ENCODE assay signal across 35 mouse cellular contexts in genomic region chr9:120292488-120292887, GRCm38 (mm10). TPM values are rescaled to one million over a fixed set of nuclear protein-coding genes. Genes with fewer than 3 reads are reported as not detected.
"Had no signal": no experiment of that assay in that cellular context is flagged by ENCODE, and none has a peak within 500 bp of the region (broad histone marks: within the 10 kb centered on the region; RNA-seq: fewer than 3 reads in every experiment).

No protein-coding gene starts in this region.

- H3K4me1 ChIP-seq: heart, embryonic 10.5 days; heart, embryonic 13.5 days; heart, embryonic 15.5 days; hindbrain, embryonic 12.5 days; hindbrain, embryonic 15.5 days; intestine, embryonic 15.5 days; kidney, embryonic 15.5 days had no signal

- H3K4me3 ChIP-seq: heart, embryonic 10.5 days; heart, embryonic 13.5 days; heart, embryonic 15.5 days; hindbrain, embryonic 10.5 days; hindbrain, embryonic 12.5 days; hindbrain, embryonic 13.5 days; hindbrain, embryonic 15.5 days; intestine, embryonic 15.5 days; kidney, embryonic 15.5 days; layer of hippocampus, adult 2 months had no signal

- DNase-seq: heart, postnatal 10 days; heart, postnatal 14 days; heart, postnatal 36 days; heart, postnatal 4 days; kidney, adult 11 months; kidney, adult 18-20 months; kidney, adult 2 months; kidney, adult 8-10 months; kidney, adult 9 months; kidney, postnatal 10 days; kidney, postnatal 14 days; kidney, postnatal 25 days; kidney, postnatal 36 days; kidney, postnatal 4 days; layer of hippocampus, adult 9-11 months; layer of hippocampus, postnatal 36 days had no signal

- H3K27me3 ChIP-seq: heart, embryonic 15.5 days; hindbrain, embryonic 12.5 days; hindbrain, embryonic 13.5 days; hindbrain, embryonic 15.5 days; intestine, embryonic 15.5 days; kidney, embryonic 15.5 days had no signal

- H3K36me3 ChIP-seq: heart, embryonic 10.5 days; heart, embryonic 13.5 days; heart, embryonic 15.5 days; hindbrain, embryonic 10.5 days; hindbrain, embryonic 12.5 days; hindbrain, embryonic 13.5 days; hindbrain, embryonic 15.5 days; intestine, embryonic 15.5 days; kidney, embryonic 15.5 days had no signal

- H3K9ac ChIP-seq: heart, embryonic 13.5 days; heart, embryonic 15.5 days; hindbrain, embryonic 12.5 days; hindbrain, embryonic 13.5 days; hindbrain, embryonic 14.5 days; hindbrain, embryonic 15.5 days; intestine, embryonic 15.5 days; kidney, embryonic 15.5 days had no signal

- H3K27ac ChIP-seq: heart, embryonic 10.5 days; heart, embryonic 13.5 days; heart, embryonic 15.5 days; hindbrain, embryonic 10.5 days; hindbrain, embryonic 12.5 days; hindbrain, embryonic 13.5 days; hindbrain, embryonic 14.5 days; hindbrain, embryonic 15.5 days; hindbrain, postnatal 0 days; intestine, embryonic 15.5 days; kidney, embryonic 15.5 days; kidney, postnatal 0 days; layer of hippocampus, adult 2 months had no signal

- H3K9me3 ChIP-seq: heart, embryonic 10.5 days; heart, embryonic 13.5 days; heart, embryonic 15.5 days; hindbrain, embryonic 10.5 days; hindbrain, embryonic 12.5 days; hindbrain, embryonic 13.5 days; hindbrain, embryonic 15.5 days; intestine, embryonic 15.5 days; kidney, embryonic 15.5 days had no signal

- H3K4me2 ChIP-seq: heart, embryonic 11.5 days; heart, embryonic 13.5 days; heart, embryonic 15.5 days; hindbrain, embryonic 12.5 days; hindbrain, embryonic 13.5 days; hindbrain, embryonic 14.5 days; hindbrain, embryonic 15.5 days; intestine, embryonic 15.5 days; kidney, embryonic 15.5 days had no signal

- ATAC-seq: hindbrain, embryonic 16.5 days; hindbrain, postnatal 0 days; inflammation-experienced regulatory T-cells, adult 6 months; intestine, embryonic 15.5 days; intestine, embryonic 16.5 days; intestine, postnatal 0 days had no signal

RNA-seq across cellular contexts. Expression of gene Myrip, which starts 8.8 kb away (rescaled TPM):
- total RNA-seq: hematopoietic stem cell, adult 5-6 weeks had no signal
- polyA plus RNA-seq: inflammation-experienced regulatory T-cells, adult 6 months had no signal
